Mouse (Mus musculus): ENCODE data around the gene Dennd1b.

GRCm38 (mm10) chr1:139025882-139026645, 62.8 kb downstream of the Dennd1b start:
- TF ChIP-seq CTCF (conservative IDR thresholded peaks at IDR 0.05 in 1 of 2, IDR thresholded peaks at IDR 0.05 in 1 of 2; ENCODE audit: low read depth in 2 of 2, low read length in 2 of 2): no peak
- TF ChIP-seq CHD1 (IDR thresholded peaks at IDR 0.05; ENCODE audit: low read depth, low read length): no peak
- no peak for TF ChIP-seq JUN (IDR thresholded peaks at IDR 0.05; ENCODE audit: insufficient read depth, low read depth, low read length)
- no peak for TF ChIP-seq USF2 (conservative IDR thresholded peaks at IDR 0.05; ENCODE audit: low read depth, low read length)
- TF ChIP-seq HCFC1 (IDR thresholded peaks at IDR 0.05; ENCODE audit: low read depth, low read length): no peak
- TF ChIP-seq EP300 (IDR thresholded peaks at IDR 0.05; ENCODE audit: low read length): no peak
- no peak for TF ChIP-seq ZNF384 (IDR thresholded peaks at IDR 0.05; ENCODE audit: low read depth, low read length)
- no peak for TF ChIP-seq POLR2A (IDR thresholded peaks at IDR 0.05; ENCODE audit: low read depth, low read length)
- TF ChIP-seq SIN3A (IDR thresholded peaks at IDR 0.05; ENCODE audit: low read length): no peak
- TF ChIP-seq MAZ (IDR thresholded peaks at IDR 0.05; ENCODE audit: low read depth, low read length): no peak
- no peak for TF ChIP-seq IRF4 (IDR thresholded peaks at IDR 0.05; ENCODE audit: low read depth, low read length)
